Mouse (Mus musculus): ENCODE measurements around the gene Rassf1. TPM values are rescaled to one million over a fixed set of nuclear protein-coding genes. Genes with fewer than 3 reads are reported as not detected.

Rassf1 gene
- polyA plus RNA-seq, 1 experiment = 50.8 TPM

DNA sequence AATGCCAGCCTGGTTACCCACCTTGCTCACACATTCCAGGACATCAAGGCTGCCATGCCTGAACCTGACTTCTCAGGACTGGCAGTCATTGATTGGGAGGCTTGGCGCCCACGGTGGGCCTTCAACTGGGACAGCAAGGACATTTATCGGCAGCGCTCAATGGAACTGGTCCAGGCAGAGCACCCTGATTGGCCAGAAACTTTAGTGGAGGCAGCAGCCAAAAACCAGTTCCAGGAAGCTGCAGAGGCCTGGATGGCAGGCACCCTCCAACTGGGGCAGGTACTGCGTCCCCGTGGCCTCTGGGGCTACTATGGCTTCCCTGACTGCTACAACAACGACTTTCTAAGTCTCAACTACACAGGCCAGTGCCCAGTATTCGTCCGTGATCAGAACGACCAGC is 26.5 kb downstream of the Rassf1 start:
- TF ChIP-seq POLR2A (IDR thresholded peaks at IDR 0.05; ENCODE audit: control insufficient read depth, extremely low read depth, insufficient read depth, low read length, poor library complexity) (no peak), CTCF (IDR thresholded peaks at IDR 0.05; ENCODE audit: borderline replicate concordance, control insufficient read depth, extremely low read depth, insufficient read depth, low read length, poor library complexity) (no peak)
- 96% methylated on average over 10 of the region's 10 CpGs for WGBS
- H3K27me3 ChIP-seq (ENCODE audit: control insufficient read depth, insufficient read depth, low read length) = no peaks in the 10 kb centered on the region
- no peak for DNase-seq
- H3K4me1 ChIP-seq (replicated peaks; ENCODE audit: control insufficient read depth, insufficient read depth, low read length) = peaks cover 10% of the 10 kb centered on the region
- no peak overlapping the region for H3K27ac ChIP-seq (ENCODE audit: control insufficient read depth, insufficient read depth, low read length)
- H3K36me3 ChIP-seq (ENCODE audit: control insufficient read depth, insufficient read depth, low read length) = no peaks in the 10 kb centered on the region
- no peak overlapping the region for H3K4me3 ChIP-seq (ENCODE audit: control insufficient read depth, insufficient read depth, low read length)

- Histone ChIP-seq H3K4me1 (replicated peaks; ENCODE audit: control insufficient read depth, insufficient read depth, low read length) (peaks cover 10% of the 10 kb centered on the region), H3K27ac (ENCODE audit: control insufficient read depth, insufficient read depth, low read length) (no peak within 1 kb of the TSS), H3K27me3 (ENCODE audit: control insufficient read depth, insufficient read depth, low read length) (no peaks in the 10 kb centered on the region), H3K36me3 (ENCODE audit: control insufficient read depth, insufficient read depth, low read length) (no peaks in the 10 kb centered on the region), H3K4me3 (ENCODE audit: control insufficient read depth, insufficient read depth, low read length) (no peak within 1 kb of the TSS)
- no peak for TF ChIP-seq CTCF (IDR thresholded peaks at IDR 0.05; ENCODE audit: borderline replicate concordance, control insufficient read depth, extremely low read depth, insufficient read depth, low read length, poor library complexity)
- TF ChIP-seq POLR2A (IDR thresholded peaks at IDR 0.05; ENCODE audit: control insufficient read depth, extremely low read depth, insufficient read depth, low read length, poor library complexity) = no peak
- 96% methylated on average over 3 of the region's 3 CpGs for WGBS
- DNase-seq = no peak
These were observed 27.2 kb downstream of the Rassf1 start, which contains the start of gene Naa80 for GRCm38 (mm10) chr9:107578587-107578986. Gene Naa80, plus strand, starts transcription at chr9:107578887.

DNA sequence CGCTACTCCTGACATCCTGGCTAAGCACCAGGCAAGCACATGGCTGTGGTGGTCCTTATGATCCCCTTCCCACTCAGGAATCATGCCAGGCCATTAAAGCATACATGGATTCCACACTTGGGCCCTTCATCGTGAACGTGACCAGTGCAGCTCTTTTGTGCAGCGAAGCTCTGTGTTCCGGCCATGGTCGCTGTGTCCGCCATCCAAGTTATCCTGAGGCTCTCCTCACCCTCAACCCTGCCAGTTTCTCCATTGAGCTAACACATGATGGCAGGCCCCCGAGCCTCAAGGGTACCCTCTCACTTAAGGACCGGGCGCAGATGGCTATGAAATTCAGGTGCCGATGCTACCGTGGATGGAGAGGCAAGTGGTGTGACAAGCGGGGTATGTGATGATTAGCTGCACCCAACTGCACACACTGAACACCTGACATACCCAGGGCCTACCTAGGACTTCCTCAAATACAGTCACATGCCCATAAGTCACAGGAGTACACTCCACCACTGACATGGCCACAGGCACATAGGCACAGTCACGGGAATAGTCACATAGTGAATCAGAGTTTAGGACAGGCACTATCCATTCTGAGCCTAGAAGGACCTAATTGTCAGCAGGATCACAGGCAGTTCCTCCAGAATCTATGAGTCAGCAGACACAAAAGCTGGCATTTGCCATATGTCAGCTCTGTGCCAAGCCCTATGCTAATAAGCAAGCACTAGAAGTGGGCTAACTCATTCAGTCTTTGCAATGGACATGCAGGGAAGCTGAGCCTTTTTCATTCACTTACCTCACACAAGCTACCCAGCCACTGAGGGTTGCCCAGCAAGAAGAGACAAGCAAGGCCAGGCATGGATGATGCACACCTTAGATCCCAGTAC is 27.9 kb downstream of the Rassf1 start:
- Histone ChIP-seq H3K27me3 (ENCODE audit: control insufficient read depth, insufficient read depth, low read length) (no peaks in the 10 kb centered on the region), H3K4me1 (replicated peaks; ENCODE audit: control insufficient read depth, insufficient read depth, low read length) (peaks cover 10% of the 10 kb centered on the region), H3K36me3 (ENCODE audit: control insufficient read depth, insufficient read depth, low read length) (no peaks in the 10 kb centered on the region), H3K4me3 (ENCODE audit: control insufficient read depth, insufficient read depth, low read length) (no peak overlapping the region), H3K27ac (ENCODE audit: control insufficient read depth, insufficient read depth, low read length) (no peak overlapping the region)
- WGBS = 94% methylated on average over 14 of the region's 14 CpGs
- no peak for DNase-seq
- no peak for TF ChIP-seq POLR2A (IDR thresholded peaks at IDR 0.05; ENCODE audit: control insufficient read depth, extremely low read depth, insufficient read depth, low read length, poor library complexity)
- TF ChIP-seq CTCF (IDR thresholded peaks at IDR 0.05; ENCODE audit: borderline replicate concordance, control insufficient read depth, extremely low read depth, insufficient read depth, low read length, poor library complexity) = no peak

GRCm38 (mm10) chr9:107580501-107581317 is 29.4 kb downstream of the Rassf1 start, which contains the start of gene Hyal3:
Gene Hyal3, plus strand, starts transcription at chr9:107580818.
- peak; percentile 85 for DNase-seq
- peaks cover 10% of the 10 kb centered on the region for H3K4me1 ChIP-seq (replicated peaks; ENCODE audit: control insufficient read depth, insufficient read depth, low read length)
- no peaks in the 10 kb centered on the region for H3K36me3 ChIP-seq (ENCODE audit: control insufficient read depth, insufficient read depth, low read length)
- H3K27ac ChIP-seq (ENCODE audit: control insufficient read depth, insufficient read depth, low read length) = peak within 1 kb of the TSS; percentile 50
- WGBS = under 1% methylated on average over 32 of the region's 32 CpGs
- H3K4me3 ChIP-seq (ENCODE audit: control insufficient read depth, insufficient read depth, low read length) = peak within 1 kb of the TSS; percentile 58
- TF ChIP-seq POLR2A (IDR thresholded peaks at IDR 0.05; ENCODE audit: control insufficient read depth, extremely low read depth, insufficient read depth, low read length, poor library complexity) (peak; percentile 71; the same call in 1 of the 2 replicates), CTCF (IDR thresholded peaks at IDR 0.05; ENCODE audit: borderline replicate concordance, control insufficient read depth, extremely low read depth, insufficient read depth, low read length, poor library complexity) (no peak)
- H3K27me3 ChIP-seq (ENCODE audit: control insufficient read depth, insufficient read depth, low read length) = no peaks in the 10 kb centered on the region

DNA sequence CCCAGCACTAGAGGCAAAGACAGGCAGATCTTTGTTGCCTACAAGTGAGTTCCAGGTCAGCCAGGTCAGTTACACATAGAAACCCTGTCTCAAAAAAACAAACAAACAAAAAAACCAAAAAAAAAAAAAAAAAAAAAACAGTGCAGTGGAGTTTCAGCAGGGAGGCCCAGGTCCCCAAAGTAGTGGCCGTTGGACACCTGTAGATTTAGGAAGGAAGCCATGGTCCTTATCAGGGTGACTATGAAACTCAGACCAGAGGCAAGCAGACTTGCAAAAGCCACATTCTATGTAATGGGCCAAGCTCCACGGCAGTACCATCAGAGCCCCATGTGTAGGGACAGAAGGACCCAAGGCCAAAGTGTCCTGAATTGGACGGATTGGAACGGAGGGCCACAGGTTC is 30.2 kb downstream of the Rassf1 start:
- H3K4me1 ChIP-seq (replicated peaks; ENCODE audit: control insufficient read depth, insufficient read depth, low read length) = peaks cover 12% of the 10 kb centered on the region
- no peak for DNase-seq
- H3K27me3 ChIP-seq (ENCODE audit: control insufficient read depth, insufficient read depth, low read length) = no peaks in the 10 kb centered on the region
- no peak overlapping the region for H3K4me3 ChIP-seq (ENCODE audit: control insufficient read depth, insufficient read depth, low read length)
- TF ChIP-seq CTCF (IDR thresholded peaks at IDR 0.05; ENCODE audit: borderline replicate concordance, control insufficient read depth, extremely low read depth, insufficient read depth, low read length, poor library complexity) (no peak), POLR2A (IDR thresholded peaks at IDR 0.05; ENCODE audit: control insufficient read depth, extremely low read depth, insufficient read depth, low read length, poor library complexity) (no peak)
- H3K36me3 ChIP-seq (ENCODE audit: control insufficient read depth, insufficient read depth, low read length) = no peaks in the 10 kb centered on the region
- H3K27ac ChIP-seq (ENCODE audit: control insufficient read depth, insufficient read depth, low read length) = no peak overlapping the region
- WGBS = 51% methylated on average over 4 of the region's 4 CpGs

- no peaks in the 10 kb centered on the region for H3K27me3 ChIP-seq (ENCODE audit: control insufficient read depth, insufficient read depth, low read length)
- no peak overlapping the region for H3K4me3 ChIP-seq (ENCODE audit: control insufficient read depth, insufficient read depth, low read length)
- TF ChIP-seq CTCF (IDR thresholded peaks at IDR 0.05; ENCODE audit: borderline replicate concordance, control insufficient read depth, extremely low read depth, insufficient read depth, low read length, poor library complexity) (no peak), POLR2A (IDR thresholded peaks at IDR 0.05; ENCODE audit: control insufficient read depth, extremely low read depth, insufficient read depth, low read length, poor library complexity) (no peak)
- DNase-seq = no peak
- H3K36me3 ChIP-seq (ENCODE audit: control insufficient read depth, insufficient read depth, low read length) = no peaks in the 10 kb centered on the region
- WGBS = 88% methylated on average over 7 of the region's 7 CpGs
- peaks cover 14% of the 10 kb centered on the region for H3K4me1 ChIP-seq (replicated peaks; ENCODE audit: control insufficient read depth, insufficient read depth, low read length)
- H3K27ac ChIP-seq (ENCODE audit: control insufficient read depth, insufficient read depth, low read length) = no peak overlapping the region
These were observed 31.2 kb downstream of the Rassf1 start for GRCm38 (mm10) chr9:107582509-107583062.

Data from thymus, adult 2 months (tissue).